Mouse (Mus musculus) thymus, adult 2 months (tissue): ENCODE results near the gene AU018091.

Experiments
- CTCF ChIP-seq: fragments of 200-500 bp; IDR thresholded peaks from 2 replicates; pipeline ENCODE4 v1.5.1; 2012; ENCODE audit warnings: mild to moderate bottlenecking, control low read depth, low read length, moderate library complexity, borderline replicate concordance; ENCODE audit not compliant: control insufficient read depth, poor library complexity, insufficient read depth; ENCODE audit errors: extremely low read depth
- POLR2A ChIP-seq: fragments of 200-500 bp; IDR thresholded peaks from 2 replicates; pipeline ENCODE4 v1.6.1; 2012; ENCODE audit warnings: mild to moderate bottlenecking, low read length, control low read depth, moderate library complexity; ENCODE audit not compliant: control insufficient read depth, poor library complexity, insufficient read depth; ENCODE audit errors: extremely low read depth

DNA sequence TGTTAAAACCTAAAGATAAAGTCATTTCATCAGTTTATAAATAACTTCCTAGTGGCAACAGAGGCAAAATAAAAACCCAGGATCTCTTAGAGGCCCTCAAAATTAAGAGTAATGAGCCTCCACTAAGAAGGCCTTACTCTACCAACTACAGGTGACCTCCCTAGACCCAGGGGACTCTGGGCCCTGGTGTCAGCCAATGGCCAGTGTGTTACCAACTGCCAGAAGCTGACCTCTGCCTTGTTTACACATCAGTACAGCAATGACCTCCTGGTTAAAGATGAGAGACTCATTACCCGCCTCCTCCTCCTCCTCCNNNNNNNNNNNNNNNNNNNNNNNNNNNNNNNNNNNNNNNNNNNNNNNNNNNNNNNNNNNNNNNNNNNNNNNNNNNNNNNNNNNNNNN, 17.1 kb upstream of the AU018091 start:
- TF ChIP-seq CTCF (no peak), POLR2A (no peak)
